In genomic region chr10:39811507-39811906, GRCm38 (mm10) we compare ENCODE assay signal across 9 mouse cellular contexts.
DNase-seq lines count a peak whose midpoint lies in the region; ATAC-seq lines count a peak whose summit lies in the region.
"Had no signal": no experiment of that assay in that cellular context is flagged by ENCODE, and none has a peak within 500 bp of the region (broad histone marks: within the 10 kb centered on the region; RNA-seq: fewer than 3 reads in every experiment).

No protein-coding gene starts in this region.

- no peak overlapping the region for H3K4me3 ChIP-seq in neural tube, embryonic 15.5 days (replicated peaks)
- H3K4me3 ChIP-seq: limb, embryonic 12.5 days had no signal

- no peak overlapping the region for H3K4me2 ChIP-seq in neural tube, embryonic 15.5 days
- H3K4me2 ChIP-seq: limb, embryonic 12.5 days had no signal

- peaks cover 56% of the 10 kb centered on the region for H3K36me3 ChIP-seq in neural tube, embryonic 15.5 days

- H3K27me3 ChIP-seq in neural tube, embryonic 15.5 days (replicated peaks), result no peaks in the 10 kb centered on the region
- H3K27me3 ChIP-seq: limb, embryonic 12.5 days had no signal

- peak; percentile 12 for DNase-seq in cerebellum, adult 11 months
- no peak for DNase-seq in cerebellum, adult 8-10 months
- peak; percentile 50 for DNase-seq in neural tube, embryonic 10.5 days (ENCODE audit: extremely low spot score, low spot score)
- DNase-seq in cerebellum, postnatal 25 days, result peak; percentile 33 to 59
- peak; percentile 71 for DNase-seq in induced T-regulatory cell, adult 2 months (ENCODE audit: low read depth)
- peak; percentile 62 to 74 for DNase-seq in thymus, postnatal 10 days (ENCODE audit: low spot score in 2 of 2)

- ATAC-seq in neural tube, embryonic 15.5 days (ENCODE audit: low FRiP score), result no peak
- ATAC-seq in megakaryocyte-erythroid progenitor cell, adult 5-6 weeks (replicated peaks; ENCODE audit: low FRiP score, low TSS enrichment, poor library complexity, severe bottlenecking), result peak; percentile 96

- H3K27ac ChIP-seq in neural tube, embryonic 15.5 days (replicated peaks), result no peak overlapping the region
- H3K27ac ChIP-seq: limb, embryonic 12.5 days had no signal

- no peaks in the 10 kb centered on the region for H3K9me3 ChIP-seq in neural tube, embryonic 15.5 days (replicated peaks)
- H3K9me3 ChIP-seq: limb, embryonic 12.5 days had no signal

- H3K4me1 ChIP-seq in neural tube, embryonic 15.5 days, result no peaks in the 10 kb centered on the region
- H3K4me1 ChIP-seq: limb, embryonic 12.5 days had no signal

- WGBS in neural tube, embryonic 15.5 days, result 67% methylated on average over 3 of the region's 3 CpGs

- no peak overlapping the region for H3K9ac ChIP-seq in neural tube, embryonic 15.5 days (replicated peaks)
- H3K9ac ChIP-seq: limb, embryonic 12.5 days had no signal
